Mouse (Mus musculus) limb, embryonic 11.5 days (tissue): ENCODE measurements around the gene Pou5f1. TPM values are rescaled to one million over a fixed set of nuclear protein-coding genes. Genes with fewer than 3 reads are reported as not detected.

Source experiments
- ATAC-seq: fragments of 200-750 bp; cut with Nextera tagmentation; 2 replicates; pipeline ENCODE4 v1.8.0; 2017; ENCODE audit warnings: low read depth; ENCODE audit not compliant: insufficient number of reproducible peaks, low FRiP score, low TSS enrichment
- DNase-seq: peaks from one replicate; pipeline ENCODE4 v3.0.0-alpha.2; 2015; ENCODE audit warnings: low spot score
- H3K27ac ChIP-seq: fragments of 300-500 bp; sonication (generic); replicated peaks from 2 replicates; pipeline ENCODE4 v1.5.1; 2014; ENCODE audit warnings: low read depth, mild to moderate bottlenecking, low read length
- H3K27me3 ChIP-seq: fragments of 300-500 bp; sonication (generic); 2 replicates; pipeline ENCODE4 v1.6.1; 2014; ENCODE audit warnings: mild to moderate bottlenecking, low read length, mixed read lengths; ENCODE audit not compliant: control insufficient read depth, insufficient read depth
- H3K36me3 ChIP-seq: fragments of 300-500 bp; sonication (generic); 2 replicates; pipeline ENCODE4 v1.6.1; 2014; ENCODE audit warnings: mild to moderate bottlenecking, low read length, moderate library complexity, mixed read lengths; ENCODE audit not compliant: control insufficient read depth, insufficient read depth
- H3K4me1 ChIP-seq: fragments of 300-500 bp; sonication (generic); 2 replicates; pipeline ENCODE4 v1.6.1; 2014; ENCODE audit warnings: low read length, mixed read lengths; ENCODE audit not compliant: control insufficient read depth, insufficient read depth
- H3K4me2 ChIP-seq: fragments of 300-500 bp; sonication (generic); 2 replicates; pipeline ENCODE4 v1.6.1; 2014; ENCODE audit warnings: low read depth, mild to moderate bottlenecking, moderate library complexity; ENCODE audit not compliant: severe bottlenecking
- H3K4me3 ChIP-seq: fragments of 300-500 bp; sonication (generic); 2 replicates; pipeline ENCODE4 v1.5.1; 2014; ENCODE audit warnings: low read depth, low read length
- H3K9ac ChIP-seq: fragments of 300-500 bp; sonication (generic); 2 replicates; pipeline ENCODE4 v1.6.1; 2014; ENCODE audit warnings: mild to moderate bottlenecking, low read length
- H3K9me3 ChIP-seq: fragments of 300-500 bp; sonication (generic); 2 replicates; pipeline ENCODE4 v1.6.1; 2016; ENCODE audit warnings: low read length; ENCODE audit not compliant: control insufficient read depth
- WGBS: fragments of 180-500 bp; shearing (Covaris S2); extraction: QIAGEN DNeasy Blood & Tissue Kit; methylation state at CpG from one replicate; pipeline ENCODE4 v1.1.7; 2014; 5-methylcytosine and 5-hydroxymethylcytosine counted together
- polyA plus RNA-seq: library from polyadenylated mRNA; unstranded; fragments of >200 nt; fragmentation: Nextera tagmentation; extraction: Ambion mirVana; gene quantifications from 2 replicates; pipeline ENCODE4 v1.2.1, GENCODE M21; 2014

The Pou5f1 gene
- polyA plus RNA-seq, 1 experiment from 2014 or later = 0.11 TPM

GRCm38 (mm10) chr17:35486726-35487125 lies 19.1 kb upstream of the Pou5f1 start:
- Histone ChIP-seq H3K4me1 (no peaks in the 10 kb centered on the region), H3K4me2 (no peak overlapping the region), H3K36me3 (no peaks in the 10 kb centered on the region), H3K9me3 (no peaks in the 10 kb centered on the region), H3K9ac (no peak overlapping the region), H3K4me3 (no peak overlapping the region), H3K27ac (no peak overlapping the region), H3K27me3 (no peaks in the 10 kb centered on the region)
- ATAC-seq (no peak), DNase-seq (no peak)
- WGBS = 50% methylated on average over 10 of the region's 10 CpGs

GRCm38 (mm10) chr17:35488041-35488440 lies 17.8 kb upstream of the Pou5f1 start:
- Histone ChIP-seq H3K36me3 (no peaks in the 10 kb centered on the region), H3K9me3 (no peaks in the 10 kb centered on the region), H3K4me3 (no peak overlapping the region), H3K4me1 (no peaks in the 10 kb centered on the region), H3K27ac (no peak overlapping the region), H3K9ac (no peak overlapping the region), H3K27me3 (no peaks in the 10 kb centered on the region), H3K4me2 (no peak overlapping the region)
- ATAC-seq (no peak), DNase-seq (no peak)
- 96% methylated on average over 2 of the region's 2 CpGs for WGBS

GRCm38 (mm10) chr17:35490320-35490719 lies 15.5 kb upstream of the Pou5f1 start:
- H3K4me2 ChIP-seq = no peak overlapping the region
- no peaks in the 10 kb centered on the region for H3K4me1 ChIP-seq
- H3K9ac ChIP-seq = no peak overlapping the region
- DNase-seq = no peak
- 78% methylated on average over 5 of the region's 5 CpGs for WGBS
- H3K9me3 ChIP-seq = no peaks in the 10 kb centered on the region
- H3K27ac ChIP-seq = no peak overlapping the region
- H3K4me3 ChIP-seq = no peak overlapping the region
- no peak for ATAC-seq
- no peaks in the 10 kb centered on the region for H3K36me3 ChIP-seq
- H3K27me3 ChIP-seq = no peaks in the 10 kb centered on the region

GRCm38 (mm10) chr17:35497124-35497523 lies 8.7 kb upstream of the Pou5f1 start:
- Histone ChIP-seq H3K4me1 (peaks cover 4% of the 10 kb centered on the region; the same call in 1 of the 2 replicates), H3K36me3 (no peaks in the 10 kb centered on the region), H3K9me3 (no peaks in the 10 kb centered on the region), H3K4me3 (no peak overlapping the region), H3K9ac (no peak overlapping the region), H3K27me3 (no peaks in the 10 kb centered on the region), H3K27ac (no peak overlapping the region), H3K4me2 (no peak overlapping the region)
- ATAC-seq = no peak
- 91% methylated on average over 7 of the region's 7 CpGs for WGBS
- DNase-seq = no peak

GRCm38 (mm10) chr17:35502226-35502625 lies 3.6 kb upstream of the Pou5f1 start:
- peak overlapping the region; percentile 3; the same call in 1 of the 2 replicates for H3K4me2 ChIP-seq
- peaks cover 9% of the 10 kb centered on the region; the same call in 1 of the 2 replicates for H3K4me1 ChIP-seq
- H3K9ac ChIP-seq = no peak overlapping the region
- no peaks in the 10 kb centered on the region for H3K36me3 ChIP-seq
- no peak overlapping the region for H3K4me3 ChIP-seq
- 6% methylated on average over 5 of the region's 6 CpGs for WGBS
- no peaks in the 10 kb centered on the region for H3K9me3 ChIP-seq
- H3K27me3 ChIP-seq = peaks cover 23% of the 10 kb centered on the region
- peak overlapping the region; percentile 42; the same call in 1 of the 2 replicates for H3K27ac ChIP-seq
- DNase-seq (peak; percentile 56), ATAC-seq (peak; percentile 68; the same call in 1 of the 2 replicates)

- H3K4me2 ChIP-seq = no peak overlapping the region
- H3K4me1 ChIP-seq = peaks cover 9% of the 10 kb centered on the region; the same call in 1 of the 2 replicates
- no peaks in the 10 kb centered on the region for H3K36me3 ChIP-seq
- H3K9ac ChIP-seq = no peak overlapping the region
- no peak for ATAC-seq
- no peaks in the 10 kb centered on the region for H3K9me3 ChIP-seq
- no peak overlapping the region for H3K4me3 ChIP-seq
- 59% methylated on average over 5 of the region's 5 CpGs for WGBS
- no peak overlapping the region for H3K27ac ChIP-seq
- peaks cover 28% of the 10 kb centered on the region for H3K27me3 ChIP-seq
- DNase-seq = no peak
These were observed 3.1 kb upstream of the Pou5f1 start for GRCm38 (mm10) chr17:35502762-35503161.

GRCm38 (mm10) chr17:35503849-35504248 lies 2.0 kb upstream of the Pou5f1 start:
- H3K27ac ChIP-seq = no peak overlapping the region
- no peak for DNase-seq
- no peak for ATAC-seq
- H3K4me1 ChIP-seq = peaks cover 9% of the 10 kb centered on the region; the same call in 1 of the 2 replicates
- no peak overlapping the region for H3K4me3 ChIP-seq
- H3K9me3 ChIP-seq = no peaks in the 10 kb centered on the region
- 34% methylated on average over 5 of the region's 5 CpGs for WGBS
- no peaks in the 10 kb centered on the region for H3K36me3 ChIP-seq
- peaks cover 29% of the 10 kb centered on the region for H3K27me3 ChIP-seq
- no peak overlapping the region for H3K4me2 ChIP-seq
- H3K9ac ChIP-seq = no peak overlapping the region

- no peak overlapping the region for H3K9ac ChIP-seq
- no peak overlapping the region for H3K4me3 ChIP-seq
- 26% methylated on average over 8 of the region's 8 CpGs for WGBS
These were observed 963 bp upstream of the Pou5f1 start for GRCm38 (mm10) chr17:35504628-35505481.

More at GRCm38 (mm10) chr17:35504628-35505481, 963 bp upstream of the Pou5f1 start:
- Histone ChIP-seq H3K36me3 (no peaks in the 10 kb centered on the region), H3K27me3 (peaks cover 29% of the 10 kb centered on the region), H3K9me3 (no peaks in the 10 kb centered on the region), H3K4me2 (no peak overlapping the region), H3K4me1 (peaks cover 9% of the 10 kb centered on the region; the same call in 1 of the 2 replicates), H3K27ac (no peak overlapping the region)
- ATAC-seq = no peak
- no peak for DNase-seq
